Mouse (Mus musculus): ENCODE data around the gene Sema4d. TPM values are rescaled to one million over a fixed set of nuclear protein-coding genes. Genes with fewer than 3 reads are reported as not detected.
A peak's percentile ranks its signal among the peaks of the same experiment; 100 is the strongest.

The Sema4d gene
- total and polyA plus RNA-seq, 3 experiments: 12.8 to 67.1 (median 16.7) TPM

GRCm38 (mm10) chr13:51697455-51697854 lies 96.1 kb downstream of the Sema4d start:
- dilution Hi-C loops (cut with MboI; ENCODE audit: extremely low pct_ligation_motif_present, extremely low pct_unique_long_range_greater_than_20kb, low sequenced_read_pairs) (no loop called here), in situ Hi-C loops (cut with MboI; ENCODE audit: low pct_ligation_motif_present, low pct_unique_long_range_greater_than_20kb, low sequenced_read_pairs) (no loop called here)
- H3K4me2 ChIP-seq (ENCODE audit: insufficient read depth, low read depth, poor library complexity, severe bottlenecking): no peak overlapping the region
- no peak for TF ChIP-seq SMC3 (IDR thresholded peaks at IDR 0.05; ENCODE audit: low read depth, low read length)
- H3K4me3 ChIP-seq (replicated peaks in 1 of 3; ENCODE audit: low read depth in 2 of 3, low read length in 2 of 3, poor library complexity in 1 of 3): no peak overlapping the region
- H3K27me3 ChIP-seq (replicated peaks): no peaks in the 10 kb centered on the region
- no peak for DNase-seq (ENCODE audit: extremely low read depth)
- H3K27ac ChIP-seq (ENCODE audit: insufficient read depth, low read depth): no peak overlapping the region
- H3K36me3 ChIP-seq (replicated peaks in 1 of 2; ENCODE audit: control insufficient read depth in 1 of 2, insufficient read depth in 1 of 2, low read length in 1 of 2): peaks cover 17 to 57% of the 10 kb centered on the region in 2 experiments
- H3K4me1 ChIP-seq (ENCODE audit: control insufficient read depth in 1 of 2, insufficient read depth in 2 of 2): peaks cover 6 to 26% of the 10 kb centered on the region in 2 experiments; a peak in 3 of 4 replicates
- H3K9me3 ChIP-seq (replicated peaks; ENCODE audit: low read length): no peaks in the 10 kb centered on the region
- no peaks in the 10 kb centered on the region for H3K79me2 ChIP-seq (replicated peaks; ENCODE audit: control insufficient read depth, extremely low read depth, insufficient read depth, poor library complexity, severe bottlenecking)
- no peak overlapping the region for H3K9ac ChIP-seq (ENCODE audit: insufficient read depth, low read depth)

- Histone ChIP-seq H3K79me2 (replicated peaks; ENCODE audit: control insufficient read depth, extremely low read depth, insufficient read depth, poor library complexity, severe bottlenecking) (no peaks in the 10 kb centered on the region), H3K9me3 (replicated peaks; ENCODE audit: low read length) (no peaks in the 10 kb centered on the region), H3K4me2 (ENCODE audit: insufficient read depth, low read depth, poor library complexity, severe bottlenecking) (no peak overlapping the region), H3K4me1 (ENCODE audit: control insufficient read depth in 1 of 2, insufficient read depth in 2 of 2) (peaks cover 6 to 26% of the 10 kb centered on the region in 2 experiments; a peak in 3 of 4 replicates), H3K4me3 (replicated peaks in 1 of 3; ENCODE audit: low read depth in 2 of 3, low read length in 2 of 3, poor library complexity in 1 of 3) (no peak overlapping the region), H3K27ac (ENCODE audit: insufficient read depth, low read depth) (no peak overlapping the region), H3K36me3 (replicated peaks in 1 of 2; ENCODE audit: control insufficient read depth in 1 of 2, insufficient read depth in 1 of 2, low read length in 1 of 2) (peaks cover 13 to 53% of the 10 kb centered on the region in 2 experiments), H3K27me3 (replicated peaks) (no peaks in the 10 kb centered on the region), H3K9ac (ENCODE audit: insufficient read depth, low read depth) (no peak overlapping the region)
- no peak for DNase-seq (ENCODE audit: extremely low read depth)
- TF ChIP-seq TCF12 (IDR thresholded peaks at IDR 0.05; ENCODE audit: low read depth, low read length): no peak
- TF ChIP-seq POLR2A (IDR thresholded peaks at IDR 0.05; ENCODE audit: low read depth, low read length): no peak
- TF ChIP-seq MEF2A (IDR thresholded peaks at IDR 0.05; ENCODE audit: borderline replicate concordance, low read depth, low read length): no peak
- 0 out of 2 replicates have a peak, but pooled peaks have one; percentile 13 for TF ChIP-seq ELF1 (IDR thresholded peaks at IDR 0.05; ENCODE audit: low read depth, low read length)
- dilution Hi-C loops (cut with MboI; ENCODE audit: extremely low pct_ligation_motif_present, extremely low pct_unique_long_range_greater_than_20kb, low sequenced_read_pairs) (no loop called here), in situ Hi-C loops (cut with MboI; ENCODE audit: low pct_ligation_motif_present, low pct_unique_long_range_greater_than_20kb, low sequenced_read_pairs) (no loop called here)
Measured at GRCm38 (mm10) chr13:51696481-51696880, 97.1 kb downstream of the Sema4d start.

GRCm38 (mm10) chr13:51688688-51689087 lies 104.9 kb downstream of the Sema4d start:
- Histone ChIP-seq H3K4me3 (replicated peaks in 1 of 3; ENCODE audit: low read depth in 2 of 3, low read length in 2 of 3, poor library complexity in 1 of 3) (no peak overlapping the region), H3K4me1 (ENCODE audit: control insufficient read depth in 1 of 2, insufficient read depth in 2 of 2) (peaks cover 33 to 47% of the 10 kb centered on the region in 2 experiments), H3K36me3 (replicated peaks in 1 of 2; ENCODE audit: control insufficient read depth in 1 of 2, insufficient read depth in 1 of 2, low read length in 1 of 2) (peaks cover 34 to 74% of the 10 kb centered on the region in 2 experiments), H3K27me3 (replicated peaks) (no peaks in the 10 kb centered on the region), H3K4me2 (ENCODE audit: insufficient read depth, low read depth, poor library complexity, severe bottlenecking) (no peak overlapping the region), H3K27ac (ENCODE audit: insufficient read depth, low read depth) (no peak overlapping the region), H3K79me2 (replicated peaks; ENCODE audit: control insufficient read depth, extremely low read depth, insufficient read depth, poor library complexity, severe bottlenecking) (no peaks in the 10 kb centered on the region), H3K9me3 (replicated peaks; ENCODE audit: low read length) (no peaks in the 10 kb centered on the region), H3K9ac (ENCODE audit: insufficient read depth, low read depth) (no peak overlapping the region)
- no peak for DNase-seq (ENCODE audit: extremely low read depth)
- in situ Hi-C loops (cut with MboI; ENCODE audit: low pct_ligation_motif_present, low pct_unique_long_range_greater_than_20kb, low sequenced_read_pairs) (no loop called here), dilution Hi-C loops (cut with MboI; ENCODE audit: extremely low pct_ligation_motif_present, extremely low pct_unique_long_range_greater_than_20kb, low sequenced_read_pairs) (no loop called here)
- TF ChIP-seq NRF1 (IDR thresholded peaks at IDR 0.05; ENCODE audit: low read depth, low read length) (no peak), CHD2 (IDR thresholded peaks at IDR 0.05; ENCODE audit: low read length) (no peak), MEF2A (IDR thresholded peaks at IDR 0.05; ENCODE audit: borderline replicate concordance, low read depth, low read length) (no peak), ELF1 (IDR thresholded peaks at IDR 0.05; ENCODE audit: low read depth, low read length) (no peak)

All from CH12.LX (cell line).